Mouse (Mus musculus): Measurements from ENCODE around the gene Igf2bp3. TPM values are rescaled to one million over a fixed set of nuclear protein-coding genes. Genes with fewer than 3 reads are reported as not detected.

Gene Igf2bp3
- polyA plus RNA-seq, 1 experiment from 2014 or later: 107 TPM

DNA sequence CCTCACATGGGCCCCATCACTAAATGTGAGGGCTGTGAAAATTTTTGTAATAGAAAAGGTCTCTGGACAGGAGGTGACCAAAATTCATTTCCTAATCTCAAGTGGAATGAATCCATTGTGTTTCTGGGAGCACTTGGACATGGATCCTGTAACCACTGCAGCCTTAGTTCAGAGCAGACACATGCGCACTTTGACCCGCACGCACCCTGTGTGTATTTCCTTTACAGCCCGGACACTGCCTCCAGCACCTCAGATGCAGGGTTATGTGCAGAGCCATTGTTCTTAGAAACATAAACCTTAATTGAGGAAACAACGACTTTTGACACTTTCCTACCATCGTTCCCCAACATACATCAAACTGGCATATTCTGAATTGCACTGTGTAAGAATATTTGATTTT, 100.3 kb downstream of the Igf2bp3 start:
- no peak overlapping the region for H3K4me2 ChIP-seq
- no peak overlapping the region for H3K9ac ChIP-seq
- no peak overlapping the region for H3K4me3 ChIP-seq (replicated peaks)
- H3K9me3 ChIP-seq: no peaks in the 10 kb centered on the region
- 95% methylated on average over 6 of the region's 6 CpGs for WGBS
- ATAC-seq (ENCODE audit: low FRiP score): no peak
- no peak overlapping the region for H3K27ac ChIP-seq
- H3K36me3 ChIP-seq (replicated peaks): peaks cover 37% of the 10 kb centered on the region
- no peaks in the 10 kb centered on the region for H3K4me1 ChIP-seq
- H3K27me3 ChIP-seq: no peaks in the 10 kb centered on the region

DNA sequence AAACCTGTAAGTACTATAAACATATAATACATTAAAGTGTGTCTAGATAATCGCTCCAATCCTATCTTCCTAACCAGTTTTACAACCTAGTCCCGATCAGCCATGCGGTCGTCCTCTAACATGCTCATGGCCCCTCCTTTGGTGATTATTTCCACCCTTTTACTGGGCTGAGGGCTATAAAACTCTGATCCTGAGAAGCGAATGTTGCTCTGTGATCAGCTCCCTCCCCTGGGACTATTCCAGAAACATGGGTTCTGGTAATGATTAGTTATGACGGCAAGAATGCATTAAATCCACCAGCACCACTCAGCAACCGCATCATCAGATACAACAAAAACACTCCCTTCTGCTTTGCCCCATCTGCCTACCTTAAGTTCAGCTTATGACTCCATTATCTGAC, 100.9 kb downstream of the Igf2bp3 start:
- ATAC-seq (ENCODE audit: low FRiP score): no peak
- Histone ChIP-seq H3K36me3 (replicated peaks) (peaks cover 42% of the 10 kb centered on the region), H3K27ac (no peak overlapping the region), H3K9me3 (no peaks in the 10 kb centered on the region), H3K4me1 (no peaks in the 10 kb centered on the region), H3K4me2 (no peak overlapping the region), H3K27me3 (no peaks in the 10 kb centered on the region), H3K4me3 (replicated peaks) (no peak overlapping the region), H3K9ac (no peak overlapping the region)
- WGBS: 95% methylated on average over 7 of the region's 7 CpGs

DNA sequence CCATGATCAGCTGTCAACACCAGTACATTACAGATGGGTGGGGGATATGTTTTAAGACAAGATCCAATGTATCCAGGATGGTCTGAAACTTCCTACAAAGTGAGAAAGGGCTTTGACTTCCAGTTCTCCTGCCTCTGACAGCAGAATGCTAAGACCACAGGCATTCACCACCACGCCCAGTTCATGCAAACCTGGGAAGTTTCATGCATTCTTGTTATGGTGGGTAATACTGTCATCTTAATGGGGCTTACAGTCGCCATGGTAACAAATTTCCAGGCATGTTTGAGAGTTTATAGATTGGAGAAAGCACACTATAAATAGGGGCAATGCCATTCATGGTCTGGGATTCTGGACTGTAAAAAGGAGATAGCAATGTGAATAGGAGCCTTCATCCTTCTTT, 105.6 kb downstream of the Igf2bp3 start:
- H3K27me3 ChIP-seq: no peaks in the 10 kb centered on the region
- WGBS: 93% methylated on average over 2 of the region's 2 CpGs
- peaks cover 57% of the 10 kb centered on the region for H3K36me3 ChIP-seq (replicated peaks)
- H3K27ac ChIP-seq: no peak overlapping the region
- H3K9ac ChIP-seq: no peak overlapping the region
- no peaks in the 10 kb centered on the region for H3K9me3 ChIP-seq
- H3K4me1 ChIP-seq: no peaks in the 10 kb centered on the region
- H3K4me3 ChIP-seq (replicated peaks): no peak overlapping the region
- H3K4me2 ChIP-seq: no peak overlapping the region
- no peak for ATAC-seq (ENCODE audit: low FRiP score)

DNA sequence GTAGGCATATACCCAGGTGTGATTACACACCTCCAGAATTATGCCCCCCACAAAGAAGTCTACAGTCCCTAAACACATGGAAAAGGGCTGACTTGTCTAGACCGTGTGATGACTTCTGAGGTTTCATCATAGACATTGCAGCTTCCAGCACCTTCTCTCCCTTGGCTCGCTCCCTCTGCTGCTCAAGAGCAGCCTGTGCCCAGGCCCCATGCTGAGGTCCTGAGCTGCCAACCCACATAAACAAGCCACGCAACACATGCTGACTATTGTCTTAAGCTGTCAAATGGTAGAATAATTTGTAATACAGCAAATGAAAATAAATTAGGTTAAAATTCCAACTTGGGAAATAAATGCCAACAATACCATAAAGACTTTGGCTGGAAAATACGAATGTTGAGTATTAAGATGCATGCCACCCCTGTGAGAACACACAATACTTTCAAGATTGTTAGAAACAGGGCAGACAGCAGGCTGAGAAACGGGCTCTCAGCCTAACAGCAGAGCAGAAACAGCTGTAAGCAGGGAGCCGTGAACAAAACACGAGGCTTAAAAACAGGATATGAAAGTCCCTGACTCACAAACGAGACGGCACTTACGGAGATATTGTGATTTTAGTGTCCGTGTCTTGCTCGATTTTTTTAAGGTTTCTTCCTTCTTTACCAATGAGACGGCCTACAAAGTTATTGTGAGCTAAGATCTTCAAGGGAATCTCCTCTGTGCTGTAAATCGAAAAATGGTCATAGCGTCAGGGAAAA, 107.8 kb downstream of the Igf2bp3 start:
- WGBS: 92% methylated on average over 15 of the region's 15 CpGs
- Histone ChIP-seq H3K9me3 (no peaks in the 10 kb centered on the region), H3K9ac (no peak overlapping the region), H3K36me3 (replicated peaks) (peaks cover 80% of the 10 kb centered on the region), H3K4me1 (no peaks in the 10 kb centered on the region), H3K27me3 (no peaks in the 10 kb centered on the region), H3K27ac (no peak overlapping the region), H3K4me2 (no peak overlapping the region), H3K4me3 (replicated peaks) (no peak overlapping the region)
- no peak for ATAC-seq (ENCODE audit: low FRiP score)

GRCm38 (mm10) chr6:49099086-49099485, 115.7 kb downstream of the Igf2bp3 start:
- ATAC-seq (ENCODE audit: low FRiP score): no peak
- Histone ChIP-seq H3K27ac (no peak overlapping the region), H3K36me3 (replicated peaks) (peaks cover 88% of the 10 kb centered on the region), H3K9ac (no peak overlapping the region), H3K4me1 (peaks cover 8% of the 10 kb centered on the region; the same call in 1 of the 2 replicates), H3K27me3 (no peaks in the 10 kb centered on the region), H3K9me3 (no peaks in the 10 kb centered on the region), H3K4me3 (replicated peaks) (no peak overlapping the region), H3K4me2 (no peak overlapping the region)
- 90% methylated on average over 1 of the region's 1 CpGs for WGBS

GRCm38 (mm10) chr6:49097596-49098110, 117.1 kb downstream of the Igf2bp3 start:
- H3K9me3 ChIP-seq: no peaks in the 10 kb centered on the region
- no peaks in the 10 kb centered on the region for H3K27me3 ChIP-seq
- H3K4me3 ChIP-seq (replicated peaks): no peak overlapping the region
- no peak for ATAC-seq (ENCODE audit: low FRiP score)
- H3K36me3 ChIP-seq (replicated peaks): peaks cover 86% of the 10 kb centered on the region
- H3K4me2 ChIP-seq: no peak overlapping the region
- H3K9ac ChIP-seq: no peak overlapping the region
- H3K27ac ChIP-seq: peak overlapping the region; percentile 56
- WGBS: 83% methylated on average over 5 of the region's 5 CpGs
- H3K4me1 ChIP-seq: peaks cover 8% of the 10 kb centered on the region; the same call in 1 of the 2 replicates

GRCm38 (mm10) chr6:49096933-49097461, 117.8 kb downstream of the Igf2bp3 start:
- WGBS: 61% methylated on average over 13 of the region's 13 CpGs
- Histone ChIP-seq H3K4me2 (no peak overlapping the region), H3K9me3 (no peaks in the 10 kb centered on the region), H3K9ac (0 out of 2 replicates have a peak overlapping the region, but pooled peaks have one; percentile 12), H3K36me3 (replicated peaks) (peaks cover 85% of the 10 kb centered on the region), H3K27ac (peak overlapping the region; percentile 56; the same call in 1 of the 2 replicates), H3K4me1 (peaks cover 8% of the 10 kb centered on the region; the same call in 1 of the 2 replicates), H3K27me3 (no peaks in the 10 kb centered on the region), H3K4me3 (replicated peaks) (no peak overlapping the region)
- ATAC-seq (ENCODE audit: low FRiP score): no peak

DNA sequence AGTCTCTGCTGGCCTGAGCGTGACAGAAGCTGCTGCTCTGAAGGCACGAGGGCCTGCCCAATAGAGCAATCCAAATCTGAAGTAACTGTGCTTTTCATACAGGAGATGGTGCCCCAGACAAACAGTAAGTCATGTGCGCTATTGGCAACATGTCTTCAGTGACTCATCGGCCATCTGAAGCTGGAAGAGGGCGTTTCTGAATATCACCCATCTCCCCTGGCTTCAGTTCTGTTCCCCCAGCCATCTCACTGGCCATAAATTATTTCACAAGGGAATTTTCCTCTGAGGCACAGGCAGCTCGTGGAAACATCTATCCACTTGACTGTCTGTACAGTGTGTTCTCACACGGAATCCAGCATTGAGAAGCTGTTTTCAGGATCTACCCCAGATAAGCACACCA, 118.3 kb downstream of the Igf2bp3 start:
- no peaks in the 10 kb centered on the region for H3K9me3 ChIP-seq
- 91% methylated on average over 7 of the region's 7 CpGs for WGBS
- H3K4me3 ChIP-seq (replicated peaks): no peak overlapping the region
- H3K9ac ChIP-seq: no peak overlapping the region
- peaks cover 87% of the 10 kb centered on the region for H3K36me3 ChIP-seq (replicated peaks)
- peaks cover 8% of the 10 kb centered on the region; the same call in 1 of the 2 replicates for H3K4me1 ChIP-seq
- no peak for ATAC-seq (ENCODE audit: low FRiP score)
- H3K27ac ChIP-seq: no peak overlapping the region
- H3K4me2 ChIP-seq: no peak overlapping the region
- H3K27me3 ChIP-seq: no peaks in the 10 kb centered on the region

GRCm38 (mm10) chr6:49094968-49095367, 119.8 kb downstream of the Igf2bp3 start:
- ATAC-seq (ENCODE audit: low FRiP score): no peak
- Histone ChIP-seq H3K4me3 (replicated peaks) (no peak overlapping the region), H3K36me3 (replicated peaks) (peaks cover 88% of the 10 kb centered on the region), H3K9me3 (no peaks in the 10 kb centered on the region), H3K27ac (no peak overlapping the region), H3K9ac (no peak overlapping the region), H3K4me1 (peaks cover 8% of the 10 kb centered on the region; the same call in 1 of the 2 replicates), H3K27me3 (no peaks in the 10 kb centered on the region), H3K4me2 (no peak overlapping the region)
- WGBS: 94% methylated on average over 10 of the region's 10 CpGs

- Histone ChIP-seq H3K36me3 (replicated peaks) (peaks cover 43% of the 10 kb centered on the region), H3K4me2 (no peak overlapping the region), H3K9ac (no peak overlapping the region), H3K9me3 (no peaks in the 10 kb centered on the region), H3K27me3 (no peaks in the 10 kb centered on the region), H3K4me3 (replicated peaks) (no peak overlapping the region), H3K4me1 (no peaks in the 10 kb centered on the region), H3K27ac (no peak overlapping the region)
- WGBS: 95% methylated on average over 4 of the region's 4 CpGs
- ATAC-seq (ENCODE audit: low FRiP score): no peak
Observed at GRCm38 (mm10) chr6:49083008-49083407, 131.7 kb downstream of the Igf2bp3 start.

DNA sequence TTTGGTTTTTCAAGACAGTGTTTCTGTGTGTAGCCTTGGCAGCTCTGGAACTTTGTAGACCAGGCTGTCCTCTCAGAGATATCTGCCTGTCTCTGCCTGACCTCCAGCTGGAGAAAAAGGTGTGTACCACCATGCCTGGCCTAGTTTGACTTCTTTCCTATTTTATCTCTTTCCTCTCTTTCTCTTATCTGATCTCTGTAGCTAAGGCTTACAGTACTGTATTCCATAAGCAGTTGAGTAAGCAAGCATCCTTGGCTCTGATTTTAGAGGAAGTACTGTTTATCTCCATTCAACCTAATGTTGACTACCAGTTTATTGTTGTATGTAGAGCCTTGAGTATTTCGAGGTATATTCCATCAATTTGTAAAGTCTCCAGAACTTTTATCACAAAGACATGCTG, 135.4 kb downstream of the Igf2bp3 start:
- WGBS: 85% methylated on average over 1 of the region's 1 CpGs

GRCm38 (mm10) chr6:49077894-49078293, 136.9 kb downstream of the Igf2bp3 start:
- WGBS: 90% methylated on average over 2 of the region's 2 CpGs
- H3K36me3 ChIP-seq (replicated peaks): no peaks in the 10 kb centered on the region; the same call in 1 of the 2 replicates
- no peaks in the 10 kb centered on the region for H3K27me3 ChIP-seq
- no peaks in the 10 kb centered on the region for H3K9me3 ChIP-seq
- H3K27ac ChIP-seq: no peak overlapping the region
- H3K4me2 ChIP-seq: no peak overlapping the region
- peaks cover 23% of the 10 kb centered on the region for H3K4me1 ChIP-seq
- H3K9ac ChIP-seq: no peak overlapping the region
- no peak for ATAC-seq (ENCODE audit: low FRiP score)
- H3K4me3 ChIP-seq (replicated peaks): no peak overlapping the region

More for the DNA sequence above, 135.4 kb downstream of the Igf2bp3 start:
- peaks cover 14% of the 10 kb centered on the region for H3K36me3 ChIP-seq (replicated peaks)
- H3K4me1 ChIP-seq: peaks cover 19% of the 10 kb centered on the region
- no peaks in the 10 kb centered on the region for H3K27me3 ChIP-seq
- no peak overlapping the region for H3K4me3 ChIP-seq (replicated peaks)
- ATAC-seq (ENCODE audit: low FRiP score): no peak
- H3K27ac ChIP-seq: no peak overlapping the region
- no peak overlapping the region for H3K4me2 ChIP-seq
- H3K9me3 ChIP-seq: no peaks in the 10 kb centered on the region
- H3K9ac ChIP-seq: no peak overlapping the region

Data from forebrain, embryonic 12.5 days (tissue).